Mouse (Mus musculus): ENCODE results near the gene Neurl3.

Gene Neurl3

DNA sequence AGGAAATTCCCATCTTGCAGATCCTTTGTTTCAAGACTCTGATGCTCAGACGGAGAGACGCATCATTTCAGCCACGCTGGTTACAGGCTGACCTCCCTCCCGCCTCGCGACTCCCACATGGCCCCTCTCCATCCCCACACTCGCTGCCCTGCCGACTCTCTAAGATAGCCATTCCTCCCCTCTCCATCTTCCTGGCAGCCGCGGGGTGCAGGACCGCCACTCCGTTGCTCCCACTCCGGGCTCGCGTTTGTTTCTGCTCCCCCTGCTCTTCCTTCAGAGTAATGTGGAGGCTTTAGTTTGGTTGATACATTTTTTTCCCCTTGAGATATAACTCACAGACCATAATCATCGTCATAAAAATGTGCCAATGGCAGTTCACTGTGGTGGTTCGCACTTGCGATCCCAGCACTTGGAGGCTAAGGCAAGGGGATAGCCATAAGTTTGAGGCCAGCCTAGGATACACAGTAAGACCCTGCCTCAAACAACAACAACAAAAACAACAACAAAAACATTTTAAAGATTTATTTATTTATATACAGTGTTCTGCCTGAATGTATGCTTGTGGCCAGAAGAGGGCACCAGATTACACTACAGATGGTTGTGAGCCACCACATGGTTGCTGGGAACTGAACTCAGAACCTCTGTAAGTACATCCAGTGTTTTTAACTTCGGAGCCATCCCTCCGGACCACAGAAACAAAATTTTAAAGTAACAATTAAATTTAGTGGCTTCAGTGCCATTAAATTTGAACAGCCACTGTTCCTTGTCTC lies 18.4 kb downstream of the Neurl3 start:
- DNase-seq, result peak in 1 of 2 experiments; percentile 36

DNA sequence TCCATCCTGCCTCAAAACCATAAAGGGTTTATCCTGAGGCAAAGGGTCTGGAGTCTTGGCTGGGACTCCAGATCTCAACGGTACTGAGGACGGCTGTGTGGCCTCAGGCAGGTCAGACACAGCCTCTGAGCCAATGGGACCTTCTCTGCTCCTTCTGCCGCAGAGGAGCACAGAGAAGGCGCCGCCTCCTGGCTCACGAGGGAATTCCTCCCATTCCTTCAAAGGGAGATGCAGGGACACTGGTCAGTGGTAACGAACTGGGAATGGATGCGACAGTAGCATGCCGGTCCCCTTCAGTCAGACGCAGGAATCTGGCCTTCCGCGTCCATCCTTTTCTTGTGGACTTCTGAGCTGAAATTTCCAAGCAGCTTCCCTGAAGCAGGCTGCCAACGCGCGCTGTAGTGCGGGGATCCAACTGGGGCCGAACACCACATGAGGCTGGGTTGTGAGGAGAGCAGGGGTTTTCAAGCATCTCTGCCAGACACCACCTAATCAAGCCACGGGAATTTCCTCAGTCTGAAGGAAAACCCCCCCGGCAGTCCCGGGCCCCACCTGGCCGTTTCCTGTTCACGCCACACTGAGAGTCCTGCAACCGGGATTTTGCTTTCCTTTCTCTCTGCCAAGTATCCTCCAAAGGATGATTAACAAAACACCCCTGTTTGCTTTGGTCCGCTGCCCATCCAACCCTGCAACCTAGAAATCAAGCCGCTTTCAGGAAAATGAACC lies 19.7 kb downstream of the Neurl3 start:
- DNase-seq, result peak; percentile 82 to 87

DNA sequence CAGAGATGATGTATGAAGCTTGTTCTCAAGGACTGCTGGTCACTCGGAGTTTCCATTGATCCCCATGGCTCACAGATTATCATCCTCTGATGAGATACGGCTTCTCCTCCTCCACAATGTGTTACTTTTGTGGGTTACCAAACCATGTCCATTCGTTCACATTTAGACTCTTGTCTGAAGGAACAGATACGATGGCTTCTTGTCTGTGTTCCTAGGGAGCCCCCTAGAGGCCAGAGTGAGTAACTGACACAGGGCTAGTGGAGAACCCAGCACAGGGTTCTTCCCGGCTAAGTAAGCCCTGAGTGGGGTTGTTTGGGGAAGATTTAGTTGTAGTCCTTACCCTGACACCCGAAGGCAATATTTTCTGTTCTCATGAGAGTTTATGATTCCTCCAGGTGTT lies 21.7 kb downstream of the Neurl3 start:
- DNase-seq, result peak; percentile 71 to 80

DNA sequence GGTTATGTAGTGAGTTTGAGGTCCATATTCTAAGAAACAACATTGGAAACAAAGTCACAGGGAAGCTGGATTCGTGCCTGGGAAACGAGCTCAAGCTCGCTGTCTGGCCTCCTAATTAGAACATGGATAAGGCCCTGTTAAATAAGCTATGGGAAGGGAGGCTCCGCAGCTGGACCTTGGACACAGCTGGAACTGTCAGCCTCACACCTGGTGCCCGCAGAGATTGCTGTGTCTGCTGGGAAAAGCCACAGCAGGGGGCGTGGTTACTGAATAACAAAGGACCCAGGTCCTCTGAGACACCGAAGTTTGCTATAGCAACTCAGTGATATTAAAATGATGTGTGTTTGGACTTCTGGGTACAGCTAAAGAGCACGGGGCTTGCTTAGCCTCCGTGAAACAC lies 23.1 kb downstream of the Neurl3 start:
- no peak for DNase-seq

DNA sequence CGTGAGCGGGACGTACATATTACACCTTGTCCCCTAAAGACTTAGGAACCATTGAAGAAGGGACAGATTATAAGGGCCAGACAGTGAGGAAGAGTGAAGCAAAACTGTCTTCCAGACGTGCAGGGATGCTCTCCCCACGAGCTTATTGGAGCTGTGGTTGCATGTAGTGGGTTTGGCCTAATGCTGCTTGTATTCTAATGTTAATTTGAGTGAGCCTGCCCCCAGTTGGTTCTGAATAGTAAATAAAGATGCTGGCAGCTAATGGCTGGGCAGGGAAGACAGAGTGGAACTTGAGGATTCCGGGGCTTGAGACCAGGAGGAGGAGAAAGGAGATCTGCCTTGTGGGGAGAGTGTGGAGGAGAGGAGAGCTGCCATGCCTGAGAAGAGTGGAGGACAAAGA lies 27.8 kb downstream of the Neurl3 start:
- no peak for DNase-seq

DNA sequence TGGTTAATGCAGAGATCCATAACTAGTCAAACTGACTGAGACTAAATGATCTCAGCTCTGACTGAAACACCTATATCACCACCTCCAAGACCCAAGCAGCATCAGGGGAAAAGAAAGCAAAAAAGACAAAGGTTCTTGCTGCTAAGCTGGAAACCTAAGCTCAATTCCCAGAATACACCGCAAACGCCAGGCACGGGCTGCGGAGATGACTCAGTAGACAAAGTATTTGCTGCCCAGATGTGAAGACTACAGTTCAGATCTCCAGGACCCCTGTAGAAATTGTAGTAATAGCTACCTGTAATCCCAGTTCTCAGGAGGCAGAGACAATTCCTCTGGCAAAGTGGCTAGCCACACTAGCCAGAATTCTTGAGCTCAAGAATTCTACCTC lies 29.7 kb downstream of the Neurl3 start:
- no peak for DNase-seq

DNA sequence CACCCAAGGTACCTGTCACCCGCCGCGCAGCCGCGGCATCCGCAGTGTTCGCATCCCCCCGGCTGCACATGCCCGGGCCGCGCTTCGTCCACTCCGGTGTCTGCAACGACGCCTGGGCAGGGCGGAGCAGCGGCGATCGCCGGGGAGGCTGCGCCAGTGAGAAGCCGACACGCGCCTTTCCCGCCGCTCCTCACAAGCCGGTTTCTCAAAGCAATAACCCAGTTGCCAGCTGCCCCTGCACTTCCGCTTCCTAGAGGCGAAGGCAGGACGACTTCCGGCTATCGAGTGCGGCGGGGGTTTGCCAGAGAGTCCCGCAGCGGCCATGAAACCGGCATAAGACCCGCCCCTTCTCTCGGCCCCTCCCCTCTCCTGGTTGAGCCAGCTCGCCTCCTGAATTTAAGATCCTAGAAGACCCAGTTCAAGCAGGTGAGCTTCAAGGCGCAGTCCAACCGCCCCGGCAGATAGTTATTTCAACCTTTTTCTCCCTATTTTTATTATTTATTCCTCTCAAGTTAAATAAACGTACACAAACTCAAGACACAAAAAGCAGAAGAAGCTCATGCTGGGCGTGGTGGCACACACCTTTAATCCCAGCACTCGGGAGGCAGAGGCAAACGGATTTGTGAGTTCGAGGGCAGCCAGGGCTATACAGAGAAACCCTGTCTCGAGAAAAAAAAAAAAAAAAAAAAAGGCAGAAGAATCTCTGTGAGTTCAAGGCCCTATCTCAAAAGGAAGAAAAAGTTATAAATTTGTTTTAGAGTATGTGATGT lies 30.2 kb downstream of the Neurl3 start, which contains the start of gene Uggt1:
Uggt1 (minus strand) TSS at position 663 of the 770 bp plus-strand sequence.
- DNase-seq, result peak; percentile 91 to 95

DNA sequence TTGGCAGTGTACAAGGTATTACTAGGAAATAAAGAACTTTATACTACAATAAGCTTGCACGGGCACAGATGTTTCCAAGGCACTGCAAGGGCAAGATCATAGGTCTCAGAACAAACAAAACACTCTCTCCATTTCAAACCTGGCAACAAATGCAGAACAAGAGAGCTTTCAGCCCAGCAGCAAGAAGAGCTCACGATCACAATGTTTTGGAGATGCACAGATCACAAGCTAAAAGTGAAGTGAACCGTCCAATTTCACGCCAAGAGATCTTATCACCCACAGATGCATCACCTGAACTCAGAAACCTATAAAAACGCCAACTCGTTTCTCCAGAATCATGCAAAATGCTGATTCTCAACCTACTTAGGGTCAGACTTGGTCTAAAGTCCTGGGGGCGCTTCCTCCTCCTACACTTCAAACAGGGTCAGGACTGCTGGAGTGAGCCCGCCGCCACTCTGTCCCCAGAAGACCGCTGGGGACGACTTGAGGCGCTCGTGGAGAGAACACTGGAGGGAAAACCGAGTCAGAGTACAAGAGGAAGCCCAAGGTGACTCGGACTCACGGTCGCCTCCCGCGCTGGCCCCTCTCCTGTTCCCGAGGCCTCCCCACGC lies 30.9 kb downstream of the Neurl3 start:
- no peak for DNase-seq

DNA sequence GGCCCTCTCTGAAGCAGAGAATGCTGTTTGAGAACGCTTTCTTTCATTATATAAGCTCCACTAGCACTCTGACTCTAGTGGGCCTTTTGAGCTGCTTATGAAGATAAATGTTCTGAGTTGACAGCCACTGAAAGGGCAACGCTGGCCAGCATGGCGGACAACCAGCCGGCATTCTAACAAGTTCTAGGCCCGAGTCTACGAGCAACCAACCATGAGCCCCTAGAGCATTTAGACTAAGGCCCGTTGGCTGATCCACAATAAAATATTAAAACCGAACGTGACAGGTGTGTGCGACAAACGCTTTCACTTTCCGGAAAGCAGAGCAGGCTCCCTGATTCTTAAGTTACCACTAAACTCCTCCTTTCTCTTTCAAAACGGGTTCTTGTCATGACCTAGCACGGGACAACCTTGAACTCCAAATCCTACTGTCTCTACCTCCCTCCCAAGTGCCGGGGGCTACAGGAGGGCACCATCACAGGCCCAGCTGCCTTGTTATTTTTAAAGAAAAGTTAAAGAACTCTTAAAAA lies 32.5 kb downstream of the Neurl3 start:
- DNase-seq, result no peak

DNA sequence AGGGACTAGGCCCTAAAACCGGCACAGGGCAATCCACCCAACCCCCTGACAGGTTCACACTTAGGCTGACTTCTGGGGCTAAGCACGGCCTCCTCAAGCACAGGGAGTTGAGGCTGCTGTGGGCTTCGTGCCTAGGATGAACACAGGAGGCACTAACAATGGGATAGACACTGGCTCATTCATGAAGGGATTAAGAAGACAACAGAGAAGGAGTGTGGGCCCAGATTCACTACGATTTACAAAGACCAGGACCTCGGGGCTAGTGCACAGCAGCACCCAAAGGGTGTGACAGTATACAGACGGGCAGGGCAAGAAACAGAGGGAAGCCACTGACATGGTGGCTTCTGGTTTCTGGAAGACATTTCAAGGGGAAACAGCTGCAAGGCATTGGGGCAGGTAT lies 34.3 kb downstream of the Neurl3 start:
- no peak for DNase-seq

DNA sequence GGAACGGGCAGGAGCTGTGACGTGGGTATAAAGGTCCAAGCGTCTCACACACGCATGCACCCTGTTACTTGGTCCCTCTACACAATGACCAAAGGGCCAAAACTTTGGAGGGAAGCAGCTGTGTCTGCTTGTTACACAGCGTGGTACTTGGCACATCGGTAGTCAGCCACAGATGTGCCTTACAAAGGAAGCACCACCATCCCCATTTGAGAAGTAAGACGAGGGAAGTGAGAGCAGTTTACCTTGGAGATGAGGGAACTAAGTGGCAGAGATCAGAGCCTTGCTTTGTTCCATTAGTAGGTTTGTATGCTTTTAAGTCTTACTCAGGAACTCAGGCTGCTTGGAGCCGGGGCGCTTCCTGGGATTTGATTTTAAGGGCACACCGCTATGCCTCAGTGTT lies 35.1 kb downstream of the Neurl3 start:
- DNase-seq, result no peak

DNA sequence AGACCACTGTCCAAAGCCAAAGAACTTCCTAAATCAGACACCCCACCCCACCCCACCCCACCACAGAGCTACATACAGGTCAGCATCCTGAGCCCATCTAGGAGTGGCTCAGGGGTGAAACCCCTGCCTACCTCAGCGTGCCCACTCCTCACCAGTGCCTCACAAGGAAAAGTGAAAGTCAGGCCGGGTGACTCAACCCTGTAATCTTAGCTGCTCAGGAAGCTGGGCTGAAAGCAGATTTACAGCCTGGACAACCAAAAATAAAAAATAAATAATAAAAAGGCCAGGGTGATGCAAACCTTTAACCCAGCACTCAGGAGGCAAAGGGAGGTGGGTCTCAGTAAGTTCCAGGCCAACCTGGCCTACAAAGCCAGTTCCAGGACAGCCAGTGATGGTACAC lies 38.6 kb downstream of the Neurl3 start:
- no peak for DNase-seq

DNA sequence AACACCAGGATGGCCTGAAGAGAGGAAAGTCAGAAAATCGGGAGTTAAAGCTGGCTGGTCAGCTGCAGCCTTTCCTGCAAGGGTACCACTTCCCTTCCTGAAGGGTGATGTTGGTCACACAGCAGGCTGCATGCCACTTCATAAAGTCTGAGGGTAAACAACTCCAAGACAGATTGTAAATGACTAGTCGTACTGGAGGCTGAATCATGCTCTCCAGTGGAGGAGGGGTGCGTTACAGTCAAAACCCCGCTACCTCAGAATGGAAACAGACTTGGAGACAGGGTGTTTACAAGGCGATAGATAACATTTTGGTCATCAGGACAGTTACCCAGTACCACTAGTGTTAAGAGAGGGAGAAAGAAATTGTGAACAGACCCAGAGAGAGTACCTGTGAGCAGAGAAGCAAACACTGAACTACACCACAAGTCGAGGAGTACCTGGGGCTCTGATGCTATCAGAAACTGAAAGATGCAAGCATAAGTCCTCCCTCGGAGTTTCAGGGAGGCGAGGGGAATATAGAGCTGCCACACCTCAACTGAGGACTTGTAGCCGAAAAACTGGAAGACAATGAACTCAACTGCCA lies 39.3 kb downstream of the Neurl3 start:
- DNase-seq, result no peak

DNA sequence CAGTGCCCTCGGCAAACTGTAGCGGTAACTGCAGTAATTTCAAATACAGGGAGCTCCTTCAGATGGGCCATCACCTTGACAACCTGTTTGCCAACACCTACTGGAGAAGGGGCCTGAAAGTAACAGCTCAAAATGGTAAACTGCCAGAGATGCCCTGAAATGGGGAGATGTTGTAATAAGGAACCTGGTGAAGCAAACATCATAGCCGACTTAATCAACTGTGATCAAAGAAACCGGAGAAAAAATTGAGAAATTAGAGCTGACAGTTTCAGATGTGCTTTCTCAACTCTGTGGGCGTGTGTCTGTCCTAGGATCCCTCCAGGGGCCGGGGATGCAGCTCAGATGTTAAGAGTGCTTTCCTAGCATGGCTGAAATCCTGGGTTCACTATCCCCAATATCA lies 41.3 kb downstream of the Neurl3 start:
- no peak for DNase-seq

DNA sequence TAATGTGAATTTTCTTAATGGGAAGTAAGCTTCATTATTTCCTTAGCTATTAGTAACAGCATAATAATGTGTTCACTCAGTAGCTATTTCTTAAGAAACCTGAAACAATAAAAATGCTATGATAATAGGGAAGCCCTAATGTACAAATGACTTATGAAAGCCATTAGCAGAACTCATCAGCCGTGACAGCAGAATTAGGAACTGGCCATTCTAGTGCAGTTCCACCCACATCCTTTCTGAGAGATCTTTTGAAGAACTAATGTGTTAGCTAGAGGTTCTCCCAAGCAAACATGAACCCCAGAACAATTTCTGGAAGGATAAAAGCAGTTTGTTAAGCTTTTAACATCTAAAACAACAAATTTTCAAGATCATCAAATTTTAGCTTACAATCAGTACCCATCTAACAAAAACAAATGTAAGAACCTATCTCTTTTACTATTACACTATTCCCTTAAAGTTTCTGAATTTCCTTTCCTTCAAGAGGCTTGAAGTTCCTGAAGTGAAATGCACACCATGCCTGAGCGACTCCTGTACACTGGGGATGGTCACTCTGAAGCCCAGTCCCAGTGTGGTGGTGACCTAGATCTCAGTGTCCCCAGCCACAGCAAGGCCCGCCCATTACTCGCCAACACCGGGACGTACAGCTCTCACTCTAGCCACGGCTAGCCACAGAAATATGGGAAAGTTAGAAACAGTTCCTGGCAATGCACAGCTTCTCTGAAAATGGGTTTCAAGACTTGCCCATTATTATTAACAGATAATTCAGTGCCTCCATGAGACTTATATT lies 43.4 kb downstream of the Neurl3 start:
- no peak for DNase-seq

DNA sequence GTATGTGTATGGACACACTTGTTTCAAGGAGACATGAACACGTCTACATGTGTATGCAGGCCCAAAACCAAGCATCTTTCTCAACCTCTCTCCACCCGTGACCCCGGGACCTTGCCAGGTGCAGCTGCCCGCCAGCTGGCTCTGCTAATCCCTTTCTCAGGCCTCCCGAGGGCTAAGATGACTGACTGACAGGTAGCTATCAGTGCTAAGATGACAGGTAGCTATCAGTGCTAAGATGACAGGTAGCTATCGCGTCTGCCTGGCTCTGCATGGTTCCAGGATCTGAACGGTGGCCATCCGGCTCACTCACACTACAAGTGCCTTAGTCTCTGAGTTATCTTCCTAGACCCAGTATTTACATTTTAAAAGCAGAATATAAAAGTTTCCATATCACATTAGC lies 46.0 kb downstream of the Neurl3 start:
- no peak for DNase-seq

DNA sequence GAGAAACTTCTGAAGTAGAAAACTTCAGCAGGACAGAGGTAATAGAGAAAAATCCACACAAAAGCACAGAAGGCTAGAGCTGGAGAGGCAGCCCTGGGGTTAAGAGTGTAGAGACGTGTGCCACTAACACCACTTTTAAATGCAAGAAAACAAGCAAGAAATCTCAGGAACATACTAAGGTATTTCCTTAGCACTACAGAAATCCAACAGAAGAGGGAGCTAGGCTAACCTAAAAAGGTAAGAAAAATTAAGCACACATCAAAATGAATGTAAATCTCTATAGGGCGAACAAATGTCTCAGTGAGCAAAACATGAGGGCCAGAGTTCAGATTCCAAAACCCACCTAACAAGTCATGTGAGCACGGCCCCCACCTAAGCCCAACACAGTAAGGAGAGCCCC lies 49.8 kb downstream of the Neurl3 start:
- DNase-seq, result no peak

All from cerebellum, postnatal 25 days (tissue).